Mouse (Mus musculus): ENCODE data around the gene C4bp. TPM values are rescaled to one million over a fixed set of nuclear protein-coding genes. Genes with fewer than 3 reads are reported as not detected.
A peak's percentile ranks its signal among the peaks of the same experiment; 100 is the strongest.
"Not testable (repeated sequence)": the region's sequence is repeated elsewhere in the genome, so short reads cannot be mapped to it uniquely, and the experiment has no call there.

Gene C4bp
- polyA plus RNA-seq (2015; fragmentation: Nextera tagmentation; extraction: Ambion mirVana) = 0.88 and 0.94 TPM in 2 replicates

DNA sequence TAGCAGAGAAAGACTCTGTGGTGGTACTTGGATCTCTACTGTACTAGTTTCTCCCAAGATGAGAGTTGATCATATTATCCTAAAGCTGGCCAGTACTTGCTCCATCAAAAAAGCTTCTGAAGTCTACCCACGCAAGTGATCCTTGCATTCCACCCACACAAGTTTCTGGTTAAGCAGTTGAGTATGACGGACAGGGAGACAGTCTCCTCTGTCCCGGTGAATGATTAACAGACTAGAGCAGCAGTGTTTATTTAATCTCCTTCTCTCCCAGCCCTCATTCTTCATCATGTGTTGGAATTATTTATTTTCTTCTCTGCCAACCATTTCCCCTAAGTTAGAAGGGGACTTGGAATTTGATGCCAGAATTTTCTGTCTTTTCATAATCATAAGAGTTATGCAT is at the start of gene C4bp:
C4bp (minus strand) TSS at position 179 of the 400 bp plus-strand sequence.
- Histone ChIP-seq H3K9ac (no peak within 1 kb of the TSS), H3K27me3 (no peaks in the 10 kb centered on the region), H3K36me3 (no peaks in the 10 kb centered on the region), H3K4me3 (replicated peaks) (no peak within 1 kb of the TSS), H3K4me1 (replicated peaks) (no peaks in the 10 kb centered on the region), H3K27ac (no peak within 1 kb of the TSS), H3K9me3 (replicated peaks) (no peaks in the 10 kb centered on the region), H3K4me2 (no peak within 1 kb of the TSS)
- ATAC-seq (ENCODE audit: low read depth) (no peak), DNase-seq (no peak)
- 76% methylated on average over 3 of the region's 3 CpGs for WGBS (ENCODE audit: insufficient replicate concordance)

DNA sequence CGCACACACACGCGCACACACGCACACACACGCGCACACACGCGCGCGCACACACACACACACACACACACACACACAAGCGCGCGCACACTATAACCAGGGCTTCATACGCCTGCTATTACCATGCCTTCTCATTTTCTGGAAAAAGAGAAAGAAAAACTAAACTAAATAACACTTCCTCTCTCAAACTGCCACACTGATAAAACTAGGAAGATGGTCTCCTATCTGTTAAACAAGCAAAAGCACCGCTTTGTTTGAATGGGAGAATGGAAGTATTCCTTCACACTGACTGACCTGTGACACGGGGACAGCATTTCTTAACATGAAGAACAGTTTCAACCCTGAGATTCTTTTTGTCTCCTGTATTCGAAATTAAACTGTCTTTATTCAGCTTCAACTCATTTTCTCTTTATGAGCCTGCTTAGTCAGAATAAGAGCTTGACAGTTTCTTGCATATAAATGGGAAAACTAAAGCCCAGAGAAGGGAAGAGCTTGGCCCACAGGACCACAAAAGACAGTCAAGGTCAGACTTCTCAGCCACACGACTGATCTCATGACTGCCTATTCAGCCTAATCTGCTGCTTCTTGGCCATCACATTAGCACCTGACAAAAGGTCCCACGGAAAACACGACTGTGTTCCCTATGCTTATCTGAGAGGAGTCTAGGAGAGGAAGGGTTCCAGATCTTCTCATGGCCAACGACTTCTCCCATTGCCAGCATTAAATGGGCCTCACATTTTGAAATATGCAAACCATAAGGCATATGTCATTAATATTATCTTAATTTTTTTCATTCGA is 49.0 kb upstream of the C4bp start:
- Histone ChIP-seq H3K27me3 (no peaks in the 10 kb centered on the region), H3K4me2 (no peak overlapping the region), H3K4me1 (replicated peaks) (peaks cover 32% of the 10 kb centered on the region), H3K27ac (peak overlapping the region; percentile 11; the same call in 1 of the 2 replicates), H3K36me3 (peaks cover 66% of the 10 kb centered on the region), H3K9ac (no peak overlapping the region), H3K9me3 (replicated peaks) (no peaks in the 10 kb centered on the region), H3K4me3 (replicated peaks) (no peak overlapping the region)
- WGBS (ENCODE audit: insufficient replicate concordance) = 84% methylated on average over 22 of the region's 22 CpGs
- DNase-seq (no peak), ATAC-seq (ENCODE audit: low read depth) (no peak)

DNA sequence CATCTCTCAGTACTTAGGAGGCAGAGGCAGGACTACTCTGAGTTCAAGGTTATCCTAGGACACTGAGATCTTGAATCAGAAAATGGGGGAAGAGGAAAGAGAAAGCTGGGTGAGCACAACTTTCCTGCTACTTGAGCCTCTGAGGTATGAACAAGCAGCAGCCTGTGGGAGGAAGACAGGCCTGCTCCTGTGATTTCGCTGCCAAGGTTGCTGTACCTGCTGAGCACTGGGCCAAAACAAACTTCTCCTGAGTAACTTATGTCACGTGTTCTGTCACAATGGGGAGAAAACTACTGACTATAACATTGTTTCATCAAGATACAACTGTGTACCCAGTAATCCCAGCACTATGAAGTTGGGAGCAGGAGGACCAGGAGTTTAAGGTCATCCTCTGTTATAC is 42.2 kb upstream of the C4bp start:
- ATAC-seq (ENCODE audit: low read depth) (no peak), DNase-seq (no peak)
- Histone ChIP-seq H3K4me3 (replicated peaks) (no peak overlapping the region), H3K27me3 (no peaks in the 10 kb centered on the region), H3K9me3 (replicated peaks) (no peaks in the 10 kb centered on the region), H3K9ac (no peak overlapping the region), H3K27ac (no peak overlapping the region), H3K36me3 (peaks cover 93% of the 10 kb centered on the region), H3K4me1 (replicated peaks) (peaks cover 9% of the 10 kb centered on the region), H3K4me2 (no peak overlapping the region)
- 67% methylated on average over 2 of the region's 2 CpGs for WGBS (ENCODE audit: insufficient replicate concordance)

DNA sequence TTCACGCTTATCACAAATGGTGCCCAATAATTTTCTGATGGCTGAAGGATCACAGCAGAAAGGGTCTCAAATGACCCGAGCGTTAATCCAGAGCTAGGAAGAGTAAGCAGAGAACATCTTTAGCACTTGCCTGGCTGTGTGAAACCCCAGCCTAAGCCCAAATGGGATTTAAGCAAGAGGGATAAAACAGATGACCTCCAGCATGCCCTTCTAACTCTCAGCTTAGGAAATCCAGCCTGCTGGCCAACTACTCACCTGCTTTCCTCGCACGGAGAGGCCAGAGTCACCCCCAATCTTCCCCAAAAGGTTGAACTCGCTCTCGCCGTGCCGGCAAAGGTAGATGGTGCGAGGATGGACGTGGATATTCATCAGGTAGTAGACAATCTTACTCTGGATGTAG is 40.5 kb upstream of the C4bp start:
- ATAC-seq (ENCODE audit: low read depth) (no peak), DNase-seq (no peak)
- H3K36me3 ChIP-seq = peaks cover 92% of the 10 kb centered on the region
- no peak overlapping the region for H3K4me3 ChIP-seq (replicated peaks)
- no peak overlapping the region for H3K27ac ChIP-seq
- peaks cover 9% of the 10 kb centered on the region for H3K4me1 ChIP-seq (replicated peaks)
- H3K9me3 ChIP-seq (replicated peaks) = no peaks in the 10 kb centered on the region
- H3K4me2 ChIP-seq = no peak overlapping the region
- no peak overlapping the region for H3K9ac ChIP-seq
- 93% methylated on average over 11 of the region's 11 CpGs for WGBS (ENCODE audit: insufficient replicate concordance)
- H3K27me3 ChIP-seq = no peaks in the 10 kb centered on the region

DNA sequence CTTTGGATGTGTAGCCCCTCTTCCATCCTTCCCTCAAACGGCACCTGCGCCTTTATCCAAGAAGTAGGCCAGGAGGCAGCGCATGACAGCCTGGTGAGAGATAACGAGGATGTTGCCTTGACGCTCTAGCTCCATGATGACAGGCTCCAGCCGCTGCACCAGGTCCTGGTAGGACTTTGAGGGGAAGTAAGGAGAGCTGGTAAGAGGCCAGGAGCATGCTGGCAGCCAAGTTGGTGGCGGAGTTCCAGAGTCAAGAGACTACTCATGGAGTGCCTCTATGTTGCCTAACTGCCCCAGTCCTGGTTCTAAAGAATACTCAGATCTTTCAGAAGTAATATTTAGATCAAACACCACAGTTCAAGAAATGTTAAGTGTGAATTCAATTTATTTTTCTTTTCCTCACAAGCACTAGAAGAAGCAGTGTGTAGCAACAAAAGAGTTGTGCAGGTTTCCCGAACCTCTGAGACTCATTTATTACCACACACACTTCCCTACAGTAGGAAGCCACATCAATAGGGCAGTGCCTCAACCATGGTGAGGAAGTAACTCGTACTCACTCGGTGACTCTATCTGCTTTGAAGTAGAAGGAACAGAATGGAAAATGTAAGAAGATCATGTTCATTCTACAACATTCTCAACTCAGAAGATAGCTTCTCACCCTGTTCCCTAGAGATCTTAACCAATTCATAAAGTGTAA is 38.7 kb upstream of the C4bp start:
- Histone ChIP-seq H3K27ac (no peak overlapping the region), H3K27me3 (no peaks in the 10 kb centered on the region), H3K9ac (no peak overlapping the region), H3K36me3 (peaks cover 85% of the 10 kb centered on the region), H3K4me2 (no peak overlapping the region), H3K4me1 (replicated peaks) (peaks cover 9% of the 10 kb centered on the region), H3K4me3 (replicated peaks) (no peak overlapping the region), H3K9me3 (replicated peaks) (no peaks in the 10 kb centered on the region)
- ATAC-seq (ENCODE audit: low read depth) = no peak
- DNase-seq = no peak
- WGBS (ENCODE audit: insufficient replicate concordance) = 83% methylated on average over 10 of the region's 10 CpGs

DNA sequence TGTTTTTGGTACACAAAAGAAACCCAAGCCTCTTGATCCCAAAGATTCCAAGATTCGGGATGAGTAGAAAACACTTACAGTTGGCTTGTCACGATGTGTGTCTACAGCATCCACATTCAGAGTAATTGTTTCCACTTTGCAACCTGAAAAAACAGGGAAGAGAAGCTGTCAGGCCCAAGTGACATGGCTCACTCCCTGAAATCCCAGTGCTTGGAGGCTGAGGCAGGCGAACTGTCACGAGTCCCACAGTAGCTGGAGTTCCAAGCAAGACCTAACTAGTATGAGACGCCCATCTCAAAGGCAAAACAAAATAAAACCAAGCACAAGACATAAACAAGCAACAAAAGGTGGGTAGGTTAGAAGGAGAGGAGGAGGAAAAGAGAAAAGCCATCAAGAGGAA is 37.2 kb upstream of the C4bp start:
- Histone ChIP-seq H3K4me2 (no peak overlapping the region), H3K4me1 (replicated peaks) (no peaks in the 10 kb centered on the region), H3K9ac (no peak overlapping the region), H3K27ac (no peak overlapping the region), H3K9me3 (replicated peaks) (no peaks in the 10 kb centered on the region), H3K4me3 (replicated peaks) (no peak overlapping the region), H3K36me3 (peaks cover 72% of the 10 kb centered on the region), H3K27me3 (no peaks in the 10 kb centered on the region)
- 85% methylated on average over 5 of the region's 5 CpGs for WGBS (ENCODE audit: insufficient replicate concordance)
- DNase-seq = no peak
- ATAC-seq (ENCODE audit: low read depth) = no peak

DNA sequence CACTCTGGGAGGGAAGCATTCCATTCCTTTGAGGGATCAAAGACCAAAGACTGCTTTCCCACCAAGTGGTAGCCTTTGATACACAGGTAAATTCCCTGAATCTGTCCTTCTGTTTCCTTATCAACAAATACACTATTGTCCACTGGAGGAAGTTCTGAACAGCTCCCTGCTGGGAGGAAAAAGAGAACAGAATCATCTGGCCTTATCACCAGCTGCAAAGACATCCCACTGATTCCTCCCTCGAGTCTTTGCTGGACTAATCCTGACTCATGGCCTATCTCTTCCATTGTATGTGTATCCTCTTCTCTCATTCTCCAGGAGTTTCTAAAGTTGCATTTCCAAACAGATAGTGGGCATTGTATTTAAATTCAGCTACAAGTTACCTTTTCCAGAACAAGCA is 22.5 kb upstream of the C4bp start:
- Histone ChIP-seq H3K27ac (no peak overlapping the region), H3K9ac (no peak overlapping the region), H3K4me1 (replicated peaks) (no peaks in the 10 kb centered on the region; the same call in 1 of the 2 replicates), H3K9me3 (replicated peaks) (no peaks in the 10 kb centered on the region), H3K4me2 (no peak overlapping the region), H3K27me3 (no peaks in the 10 kb centered on the region), H3K36me3 (no peaks in the 10 kb centered on the region), H3K4me3 (replicated peaks) (no peak overlapping the region)
- DNase-seq (no peak), ATAC-seq (ENCODE audit: low read depth) (no peak)
- WGBS (ENCODE audit: insufficient replicate concordance) = 6% methylated on average over 1 of the region's 1 CpGs

DNA sequence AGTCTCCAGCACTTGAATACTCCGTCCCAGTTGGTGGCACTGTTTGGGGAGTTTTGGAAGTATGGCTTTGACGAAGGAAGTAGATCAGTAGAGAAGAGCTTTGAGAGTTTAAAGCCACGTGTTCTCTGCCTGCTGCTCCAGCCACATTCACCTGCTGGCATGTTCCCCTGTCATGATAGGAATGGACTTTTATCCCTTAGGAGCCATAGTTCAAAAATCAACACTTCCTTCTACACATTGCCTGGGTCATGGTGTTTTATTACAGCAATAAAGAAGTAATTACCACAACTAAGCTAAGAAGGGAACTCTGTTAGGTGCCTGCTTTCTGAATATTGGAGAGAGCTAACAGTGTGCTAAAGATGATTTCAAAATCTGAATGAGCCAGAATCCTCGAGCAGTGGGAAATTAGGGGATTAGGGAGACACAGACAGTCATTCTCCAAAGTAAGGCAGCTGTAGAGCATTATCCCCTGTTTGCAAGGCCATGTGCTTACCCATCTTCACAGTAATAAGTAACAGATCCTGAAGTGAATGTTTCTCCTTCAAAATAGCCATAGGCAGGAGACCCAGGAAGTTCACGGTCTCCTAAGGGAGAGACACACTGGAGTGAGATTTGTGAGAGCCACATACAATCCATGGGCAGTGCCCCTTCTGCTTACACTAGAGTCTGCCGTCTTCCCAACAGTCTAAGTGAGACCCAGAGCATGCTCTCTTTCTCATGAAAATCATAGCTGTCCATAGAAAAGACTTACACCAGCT is 20.4 kb upstream of the C4bp start:
- no peak for ATAC-seq (ENCODE audit: low read depth)
- WGBS (ENCODE audit: insufficient replicate concordance) = 59% methylated on average over 6 of the region's 6 CpGs
- DNase-seq = no peak
- no peak overlapping the region for H3K27ac ChIP-seq
- H3K4me3 ChIP-seq (replicated peaks) = no peak overlapping the region
- no peak overlapping the region for H3K4me2 ChIP-seq
- H3K9me3 ChIP-seq (replicated peaks) = no peaks in the 10 kb centered on the region
- no peaks in the 10 kb centered on the region for H3K27me3 ChIP-seq
- H3K9ac ChIP-seq = no peak overlapping the region
- H3K4me1 ChIP-seq (replicated peaks) = no peaks in the 10 kb centered on the region; the same call in 1 of the 2 replicates
- no peaks in the 10 kb centered on the region for H3K36me3 ChIP-seq

DNA sequence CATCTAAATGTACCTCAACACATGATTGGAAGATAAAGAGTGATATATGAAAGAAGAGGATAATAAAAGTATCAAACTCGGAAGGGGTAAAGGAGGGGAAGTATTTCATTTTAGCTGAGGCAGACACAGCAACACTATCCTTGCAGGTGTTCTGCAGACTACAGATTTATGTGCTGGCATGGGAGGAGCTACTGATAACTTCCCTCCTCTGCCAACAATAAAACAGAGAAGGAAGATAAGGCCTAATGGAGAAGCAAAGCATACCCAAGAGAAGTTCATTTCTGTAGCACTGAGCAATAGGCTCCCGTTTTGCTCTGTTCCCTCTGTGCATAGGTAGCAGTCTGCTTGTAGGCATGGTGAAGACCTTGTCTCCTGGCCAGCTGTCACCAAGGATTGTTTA is 19.6 kb upstream of the C4bp start:
- no peak for DNase-seq
- H3K4me1 ChIP-seq (replicated peaks) = no peaks in the 10 kb centered on the region; the same call in 1 of the 2 replicates
- H3K36me3 ChIP-seq = no peaks in the 10 kb centered on the region
- no peak overlapping the region for H3K4me3 ChIP-seq (replicated peaks)
- H3K27ac ChIP-seq = no peak overlapping the region
- WGBS (ENCODE audit: insufficient replicate concordance) = 35% methylated on average over 2 of the region's 2 CpGs
- H3K9me3 ChIP-seq (replicated peaks) = no peaks in the 10 kb centered on the region
- no peak for ATAC-seq (ENCODE audit: low read depth)
- H3K4me2 ChIP-seq = no peak overlapping the region
- H3K9ac ChIP-seq = no peak overlapping the region
- no peaks in the 10 kb centered on the region for H3K27me3 ChIP-seq

DNA sequence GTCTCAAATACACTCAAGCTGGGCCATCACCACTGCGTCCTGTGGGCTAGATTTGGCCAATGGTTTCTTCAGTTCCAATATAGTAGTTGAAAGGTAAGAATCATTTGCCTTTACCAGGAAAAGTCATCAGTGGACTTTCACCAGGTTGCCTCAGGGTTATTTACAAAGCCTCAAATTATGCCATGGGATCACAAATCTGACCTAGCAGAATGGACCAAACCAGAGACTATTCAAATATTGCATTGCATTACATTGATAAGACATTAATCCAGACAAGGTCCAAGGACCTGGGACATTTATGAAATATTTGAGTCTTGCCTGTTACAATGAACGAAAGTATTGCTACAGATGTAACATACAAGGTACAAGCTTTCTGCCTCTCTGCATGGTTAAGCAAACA is 17.1 kb upstream of the C4bp start:
- ATAC-seq (ENCODE audit: low read depth) (no peak), DNase-seq (no peak)
- H3K4me3 ChIP-seq (replicated peaks) = no peak overlapping the region
- H3K4me2 ChIP-seq = no peak overlapping the region
- H3K36me3 ChIP-seq = no peaks in the 10 kb centered on the region
- H3K27me3 ChIP-seq = no peaks in the 10 kb centered on the region
- H3K9me3 ChIP-seq (replicated peaks) = no peaks in the 10 kb centered on the region
- 66% methylated on average over 2 of the region's 2 CpGs for WGBS (ENCODE audit: insufficient replicate concordance)
- H3K4me1 ChIP-seq (replicated peaks) = no peaks in the 10 kb centered on the region; the same call in 1 of the 2 replicates
- no peak overlapping the region for H3K27ac ChIP-seq
- no peak overlapping the region for H3K9ac ChIP-seq

DNA sequence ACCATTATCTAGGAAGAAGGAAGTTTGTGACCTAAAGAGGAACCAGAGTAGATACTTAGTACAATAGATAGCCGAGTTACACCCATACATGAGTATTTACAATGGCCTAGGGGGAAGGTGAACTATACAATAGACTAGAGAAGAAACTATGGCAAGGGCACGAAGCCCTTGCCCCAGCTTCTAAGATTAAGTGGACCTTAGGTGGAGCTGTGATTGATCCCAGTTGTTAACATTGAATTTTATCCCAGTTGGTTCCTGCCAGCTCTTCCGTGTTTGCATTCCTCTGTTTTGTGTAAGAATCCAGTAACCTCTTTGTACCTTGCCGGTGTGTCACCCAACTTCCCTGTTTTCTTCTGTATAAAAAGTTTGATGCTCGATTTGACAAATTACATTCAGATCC is 2.1 kb upstream of the C4bp start:
- DNase-seq; H3K4me1 ChIP-seq (replicated peaks); H3K9ac ChIP-seq; H3K4me2 ChIP-seq; ATAC-seq (ENCODE audit: low read depth); H3K27me3 ChIP-seq; H3K27ac ChIP-seq; H3K4me3 ChIP-seq (replicated peaks); H3K9me3 ChIP-seq (replicated peaks); H3K36me3 ChIP-seq: not testable (repeated sequence)
- WGBS (ENCODE audit: insufficient replicate concordance) = 65% methylated on average over 5 of the region's 5 CpGs

All from liver, embryonic 13.5 days (tissue).